Mouse (Mus musculus): ENCODE measurements around the gene Larp1.

GRCm38 (mm10) chr11:58009516-58010141, 765 bp downstream of the Larp1 start:
- TF ChIP-seq CTCF (IDR thresholded peaks at IDR 0.05 in 2 of 3, conservative IDR thresholded peaks at IDR 0.05 in 1 of 3; ENCODE audit: control insufficient read depth in 1 of 3, insufficient read depth in 1 of 3, low read depth in 2 of 3, low read length in 3 of 3, poor library complexity in 1 of 3, severe bottlenecking in 1 of 3) = no peak
- no peak for TF ChIP-seq ZNF384 (IDR thresholded peaks at IDR 0.05; ENCODE audit: low read depth, low read length)
- no peak; the same call in 1 of the 2 replicates for TF ChIP-seq MAZ (IDR thresholded peaks at IDR 0.05; ENCODE audit: low read depth, low read length)
- TF ChIP-seq POLR2AphosphoS2 (IDR thresholded peaks at IDR 0.05; ENCODE audit: low read length) = no peak; the same call in 1 of the 2 replicates
- no peak for TF ChIP-seq MAFK (IDR thresholded peaks at IDR 0.05; ENCODE audit: borderline replicate concordance, low read depth, low read length)
- TF ChIP-seq POLR2A (IDR thresholded peaks at IDR 0.05; ENCODE audit: control insufficient read depth in 1 of 2, insufficient read depth in 1 of 2, low read depth in 1 of 2, low read length in 2 of 2, poor library complexity in 1 of 2) = peak in 1 of 2 experiments; percentile 56; a peak in 1 of 4 replicates
- no peak for TF ChIP-seq UBTF (IDR thresholded peaks at IDR 0.05; ENCODE audit: borderline replicate concordance, insufficient read depth, low read depth, low read length)
